Mouse (Mus musculus) retina, postnatal 7 days (tissue): ENCODE results near the gene Ercc8.

Source experiments
- DNase-seq: peaks from one replicate; pipeline ENCODE4 v3.0.0-alpha.2; 2012; ENCODE audit warnings: low read depth, low spot score

Gene Ercc8

GRCm38 (mm10) chr13:108158465-108159240, at the start of gene Ercc8, which contains the start of gene Ndufaf2:
TSS of gene Ercc8 (plus strand) at chr13:108158731.
TSS of gene Ndufaf2 (minus strand) at chr13:108158623.
- peak; percentile 93 for DNase-seq

GRCm38 (mm10) chr13:108110929-108111328, 47.6 kb upstream of the Ercc8 start:
- DNase-seq, result no peak

GRCm38 (mm10) chr13:108113536-108113935, 45.0 kb upstream of the Ercc8 start:
- DNase-seq, result no peak

GRCm38 (mm10) chr13:108114257-108114656, 44.3 kb upstream of the Ercc8 start:
- DNase-seq, result no peak

GRCm38 (mm10) chr13:108117654-108118053, 40.9 kb upstream of the Ercc8 start:
- DNase-seq, result no peak

GRCm38 (mm10) chr13:108118188-108118587, 40.3 kb upstream of the Ercc8 start:
- DNase-seq, result no peak

GRCm38 (mm10) chr13:108119411-108120310, 38.9 kb upstream of the Ercc8 start:
- DNase-seq, result no peak

GRCm38 (mm10) chr13:108123109-108123723, 35.3 kb upstream of the Ercc8 start:
- no peak for DNase-seq

- DNase-seq, result no peak
Measured at GRCm38 (mm10) chr13:108124096-108124495, 34.4 kb upstream of the Ercc8 start.

GRCm38 (mm10) chr13:108126246-108126645, 32.3 kb upstream of the Ercc8 start:
- no peak for DNase-seq

GRCm38 (mm10) chr13:108127130-108127529, 31.4 kb upstream of the Ercc8 start:
- no peak for DNase-seq

GRCm38 (mm10) chr13:108127883-108128282, 30.6 kb upstream of the Ercc8 start:
- no peak for DNase-seq

- no peak for DNase-seq
Measured at GRCm38 (mm10) chr13:108129070-108129469, 29.5 kb upstream of the Ercc8 start.

- no peak for DNase-seq
Measured at GRCm38 (mm10) chr13:108130737-108131136, 27.8 kb upstream of the Ercc8 start.

GRCm38 (mm10) chr13:108132031-108132819, 26.3 kb upstream of the Ercc8 start:
- DNase-seq, result no peak

GRCm38 (mm10) chr13:108135617-108136016, 22.9 kb upstream of the Ercc8 start:
- no peak for DNase-seq

- DNase-seq, result no peak
Measured at GRCm38 (mm10) chr13:108138403-108138977, 20.0 kb upstream of the Ercc8 start.

- no peak for DNase-seq
Measured at GRCm38 (mm10) chr13:108144086-108144485, 14.4 kb upstream of the Ercc8 start.

- DNase-seq, result peak; percentile 9
Measured at GRCm38 (mm10) chr13:108151782-108152181, 6.7 kb upstream of the Ercc8 start.

GRCm38 (mm10) chr13:108152650-108153372, 5.7 kb upstream of the Ercc8 start:
- DNase-seq, result peak; percentile 43
